Mouse (Mus musculus) ES-Bruce4 (cell line): Measurements from ENCODE around the gene Trpm8.

Experiments used
- CTCF ChIP-seq: IDR thresholded peaks from one replicate; pipeline ENCODE4 v1.8.1; 2011; ENCODE audit warnings: low read depth, low read length
- POLR2A ChIP-seq: IDR thresholded peaks from one replicate; pipeline ENCODE4 v1.8.1; 2011; ENCODE audit warnings: low read length; ENCODE audit not compliant: insufficient read depth

DNA sequence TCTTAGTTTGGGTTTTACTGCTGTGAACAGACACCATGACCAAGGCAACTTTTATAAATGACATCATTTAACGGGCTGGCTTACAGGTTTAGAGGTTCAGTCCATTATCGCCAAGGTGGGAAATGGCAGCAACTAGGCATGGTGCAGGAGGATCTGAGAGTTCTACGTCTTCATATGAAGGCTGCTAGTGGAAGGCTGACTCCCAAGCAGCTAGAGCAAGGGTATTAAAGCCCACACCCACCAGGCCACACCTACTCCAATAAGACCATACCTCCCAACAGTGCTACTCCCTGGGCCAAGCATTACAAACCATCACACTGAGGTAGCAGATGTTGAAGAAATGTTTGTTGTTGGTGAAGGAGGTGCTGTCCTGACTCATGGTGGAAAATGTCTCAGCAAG, 78.2 kb downstream of the Trpm8 start:
- TF ChIP-seq POLR2A (no peak), CTCF (no peak)
